Mouse (Mus musculus) c-Kit-positive CD71-positive TER-119-positive erythroid progenitor cells, embryonic 14.5 days (primary cell): ENCODE data around the gene Palm3.
A peak's percentile ranks its signal among the peaks of the same experiment; 100 is the strongest.

Source experiments
- DNase-seq: peaks from one replicate; pipeline ENCODE4 v3.0.0-alpha.2; 2013; ENCODE audit warnings: low spot score

Gene Palm3

GRCm38 (mm10) chr8:84024171-84024570 is 2.9 kb downstream of the Palm3 start:
- DNase-seq: no peak

- DNase-seq: no peak
Observed at GRCm38 (mm10) chr8:84025863-84026262, 4.6 kb downstream of the Palm3 start.

- no peak for DNase-seq
Observed at GRCm38 (mm10) chr8:84027449-84027848, 6.2 kb downstream of the Palm3 start.

- DNase-seq: no peak
Observed at GRCm38 (mm10) chr8:84029272-84029671, 8.0 kb downstream of the Palm3 start.

- no peak for DNase-seq
Observed at GRCm38 (mm10) chr8:84032777-84033176, 11.5 kb downstream of the Palm3 start.

GRCm38 (mm10) chr8:84038015-84038414 is 16.7 kb downstream of the Palm3 start:
- DNase-seq: no peak

GRCm38 (mm10) chr8:84039050-84039449 is 17.8 kb downstream of the Palm3 start:
- peak; percentile 65 for DNase-seq

GRCm38 (mm10) chr8:84042066-84042947 is 21.0 kb downstream of the Palm3 start, which contains the start of gene Il27ra:
Gene Il27ra, minus strand, starts transcription at chr8:84042589.
- DNase-seq: no peak

- DNase-seq: no peak
Observed at GRCm38 (mm10) chr8:84042948-84043342, 21.7 kb downstream of the Palm3 start.

GRCm38 (mm10) chr8:84044103-84044502 is 22.8 kb downstream of the Palm3 start:
- DNase-seq: no peak

GRCm38 (mm10) chr8:84044900-84045299 is 23.6 kb downstream of the Palm3 start, which contains the start of gene Rln3:
Gene Rln3, minus strand, starts transcription at chr8:84045000.
- DNase-seq: no peak

- DNase-seq: no peak
Observed at GRCm38 (mm10) chr8:84046505-84046904, 25.2 kb downstream of the Palm3 start.

GRCm38 (mm10) chr8:84048171-84048570 is 26.9 kb downstream of the Palm3 start:
- DNase-seq: no peak

GRCm38 (mm10) chr8:84052746-84053145 is 31.5 kb downstream of the Palm3 start:
- no peak for DNase-seq

- DNase-seq: no peak
Observed at GRCm38 (mm10) chr8:84053229-84053628, 32.0 kb downstream of the Palm3 start.

GRCm38 (mm10) chr8:84057827-84058226 is 36.6 kb downstream of the Palm3 start:
- DNase-seq: no peak

GRCm38 (mm10) chr8:84059226-84059625 is 38.0 kb downstream of the Palm3 start:
- no peak for DNase-seq

- no peak for DNase-seq
Observed at GRCm38 (mm10) chr8:84060245-84060644, 39.0 kb downstream of the Palm3 start.

- DNase-seq: no peak
Observed at GRCm38 (mm10) chr8:84063861-84064610, 42.8 kb downstream of the Palm3 start.

- no peak for DNase-seq
Observed at GRCm38 (mm10) chr8:84065037-84065436, 43.8 kb downstream of the Palm3 start, which contains the start of gene Gm10643. Gene Gm10643, minus strand, starts transcription at chr8:84065137.

- DNase-seq: peak; percentile 20
Observed at GRCm38 (mm10) chr8:84065457-84066072, 44.3 kb downstream of the Palm3 start.

- peak; percentile 98 for DNase-seq
Observed at GRCm38 (mm10) chr8:84066291-84066930, 45.1 kb downstream of the Palm3 start, which contains the start of gene Rfx1. Gene Rfx1, plus strand, starts transcription at chr8:84066834.
